Mouse (Mus musculus): Measurements from ENCODE around the gene Gid4.
"Not testable (repeated sequence)": the region's sequence is repeated elsewhere in the genome, so short reads cannot be mapped to it uniquely, and the experiment has no call there.

The Gid4 gene

GRCm38 (mm10) chr11:60427628-60428027, 10.7 kb downstream of the Gid4 start:
- DNase-seq (ENCODE audit: low read depth, low spot score) = no peak

GRCm38 (mm10) chr11:60433501-60433900, 16.6 kb downstream of the Gid4 start:
- no peak for DNase-seq (ENCODE audit: low read depth, low spot score)

- no peak for DNase-seq (ENCODE audit: low read depth, low spot score)
Measured at GRCm38 (mm10) chr11:60435133-60435532, 18.2 kb downstream of the Gid4 start.

- DNase-seq (ENCODE audit: low read depth, low spot score) = no peak
Measured at GRCm38 (mm10) chr11:60436618-60437017, 19.7 kb downstream of the Gid4 start.

- DNase-seq (ENCODE audit: low read depth, low spot score) = not testable (repeated sequence)
Measured at GRCm38 (mm10) chr11:60439621-60440020, 22.7 kb downstream of the Gid4 start.

GRCm38 (mm10) chr11:60440176-60440575, 23.2 kb downstream of the Gid4 start:
- no peak for DNase-seq (ENCODE audit: low read depth, low spot score)

GRCm38 (mm10) chr11:60442896-60443295, 26.0 kb downstream of the Gid4 start:
- no peak for DNase-seq (ENCODE audit: low read depth, low spot score)

- DNase-seq (ENCODE audit: low read depth, low spot score) = no peak
Measured at GRCm38 (mm10) chr11:60444007-60444406, 27.1 kb downstream of the Gid4 start.

- peak; percentile 94 for DNase-seq (ENCODE audit: low read depth, low spot score)
Measured at GRCm38 (mm10) chr11:60454080-60454744, 37.3 kb downstream of the Gid4 start, which contains the start of gene Drg2. Gene Drg2 (plus strand): TSS chr11:60454591.

- no peak for DNase-seq (ENCODE audit: low read depth, low spot score)
Measured at GRCm38 (mm10) chr11:60454745-60455087, 37.8 kb downstream of the Gid4 start.

GRCm38 (mm10) chr11:60457973-60458372, 41.0 kb downstream of the Gid4 start:
- peak; percentile 6 for DNase-seq (ENCODE audit: low read depth, low spot score)

- DNase-seq (ENCODE audit: low read depth, low spot score) = peak; percentile 32
Measured at GRCm38 (mm10) chr11:60465943-60466380, 49.0 kb downstream of the Gid4 start.

- DNase-seq (ENCODE audit: low read depth, low spot score) = no peak
Measured at GRCm38 (mm10) chr11:60469039-60469438, 52.1 kb downstream of the Gid4 start, which contains the start of gene Myo15. Gene Myo15 (plus strand): TSS chr11:60469339.

- DNase-seq (ENCODE audit: low read depth, low spot score) = no peak
Measured at GRCm38 (mm10) chr11:60470743-60471142, 53.8 kb downstream of the Gid4 start.

GRCm38 (mm10) chr11:60474534-60474933, 57.6 kb downstream of the Gid4 start:
- DNase-seq (ENCODE audit: low read depth, low spot score) = no peak

- no peak for DNase-seq (ENCODE audit: low read depth, low spot score)
Measured at GRCm38 (mm10) chr11:60475668-60476362, 58.9 kb downstream of the Gid4 start.

GRCm38 (mm10) chr11:60478121-60478520, 61.2 kb downstream of the Gid4 start:
- DNase-seq (ENCODE audit: low read depth, low spot score) = peak; percentile 5

- no peak for DNase-seq (ENCODE audit: low read depth, low spot score)
Measured at GRCm38 (mm10) chr11:60486267-60486666, 69.3 kb downstream of the Gid4 start.

GRCm38 (mm10) chr11:60492726-60493125, 75.8 kb downstream of the Gid4 start:
- no peak for DNase-seq (ENCODE audit: low read depth, low spot score)

- no peak for DNase-seq (ENCODE audit: low read depth, low spot score)
Measured at GRCm38 (mm10) chr11:60495692-60496091, 78.7 kb downstream of the Gid4 start.

Measured in mesoderm, embryonic 11.5 days (tissue).